Mouse (Mus musculus) left cerebral cortex, postnatal 10 days (tissue): ENCODE measurements around the gene Skor1. TPM values are rescaled to one million over a fixed set of nuclear protein-coding genes. Genes with fewer than 3 reads are reported as not detected.

Experiments used
- DNase-seq, 2 experiments: peaks; one replicate each; pipeline ENCODE4 v3.0.0; 2021 to 2022; ENCODE audit warnings: low spot score in 2 of 2, mixed read lengths in 1 of 2; ENCODE audit errors: extremely low spot score in 1 of 2
- intact Hi-C: fragments of 180-260 bp; cut with DNase I; formaldehyde crosslinking; loops from one replicate; pipeline ENCODE4 v1.15.1; 2025
- total RNA-seq, 2 experiments: library from RNA; stranded (reverse); gene quantifications; 2 replicates each; pipeline ENCODE4 v1.2.3; 2021

Gene Skor1
- total RNA-seq, 2 experiments from 2014 or later = 0.18 to 0.39 TPM

GRCm38 (mm10) chr9:63109020-63109781, 39.6 kb downstream of the Skor1 start:
- peak; percentile 89 to 97 for DNase-seq
- intact Hi-C loops = no loop called here

GRCm38 (mm10) chr9:63108580-63108979, 40.2 kb downstream of the Skor1 start:
- intact Hi-C loops = no loop called here

GRCm38 (mm10) chr9:63100660-63101059, 48.1 kb downstream of the Skor1 start:
- intact Hi-C loops = no loop called here
- DNase-seq = no peak

More at GRCm38 (mm10) chr9:63108580-63108979, 40.2 kb downstream of the Skor1 start:
- no peak for DNase-seq

GRCm38 (mm10) chr9:63099876-63100275, 48.9 kb downstream of the Skor1 start:
- intact Hi-C loops = no loop called here
- DNase-seq = no peak

- no peak for DNase-seq
- intact Hi-C loops = no loop called here
Measured at GRCm38 (mm10) chr9:63099344-63099743, 49.4 kb downstream of the Skor1 start.

- intact Hi-C loops = no loop called here
Measured at GRCm38 (mm10) chr9:63098887-63099286, 49.9 kb downstream of the Skor1 start.

GRCm38 (mm10) chr9:63097204-63097603, 51.6 kb downstream of the Skor1 start:
- DNase-seq = no peak
- intact Hi-C loops = no loop called here

More at GRCm38 (mm10) chr9:63098887-63099286, 49.9 kb downstream of the Skor1 start:
- no peak for DNase-seq

GRCm38 (mm10) chr9:63094030-63094429, 54.7 kb downstream of the Skor1 start:
- intact Hi-C loops = no loop called here
- DNase-seq = no peak

GRCm38 (mm10) chr9:63092567-63092966, 56.2 kb downstream of the Skor1 start:
- no peak for DNase-seq
- intact Hi-C loops = no loop called here

- DNase-seq = peak; percentile 89 to 91
- intact Hi-C loops = no loop called here
Measured at GRCm38 (mm10) chr9:63091971-63092528, 56.7 kb downstream of the Skor1 start.

- no peak for DNase-seq
- intact Hi-C loops = no loop called here
Measured at GRCm38 (mm10) chr9:63091101-63091921, 57.5 kb downstream of the Skor1 start.

- intact Hi-C loops = no loop called here
- no peak for DNase-seq
Measured at GRCm38 (mm10) chr9:63089141-63089540, 59.6 kb downstream of the Skor1 start.

Other genes starting within 250 kb of the Skor1 start
- gene Pias1, start 161.0 kb downstream of the Skor1 start, total RNA-seq = 10 to 100 TPM; 47.1 to 47.3 TPM
- gene Map2k5, start 228.9 kb upstream of the Skor1 start, total RNA-seq = 10 to 100 TPM; 30.4 to 33.6 TPM